ENCODE assay signal across 10 mouse cellular contexts in the genomic region with DNA sequence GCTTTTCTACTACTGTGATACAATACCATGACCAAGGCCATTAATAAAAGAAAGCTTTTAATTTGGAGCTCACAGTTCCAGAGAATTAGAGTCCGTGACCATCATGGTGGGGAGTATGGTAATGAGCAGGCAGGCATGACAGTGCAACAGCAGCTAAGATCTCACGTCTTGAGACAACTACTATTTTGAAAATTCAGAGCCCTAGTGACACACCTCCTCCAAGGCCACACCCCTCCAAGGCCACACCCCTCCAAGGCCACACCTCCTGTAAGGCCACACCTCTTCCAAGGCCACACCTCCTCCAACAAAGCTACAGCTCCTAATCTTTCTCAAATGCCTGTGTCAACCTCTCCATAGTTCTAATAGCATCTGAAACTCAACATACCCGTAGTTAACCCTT. TPM values are rescaled to one million over a fixed set of nuclear protein-coding genes. Genes with fewer than 3 reads are reported as not detected.
DNase-seq lines count a peak whose midpoint lies in the region; ATAC-seq and TF ChIP-seq lines count a peak whose summit lies in the region.
"Had no signal": no experiment of that assay in that cellular context is flagged by ENCODE, and none has a peak within 500 bp of the region (broad histone marks: within the 10 kb centered on the region; RNA-seq: fewer than 3 reads in every experiment).

No protein-coding gene starts in this region.

- H3K27ac ChIP-seq in hindbrain, embryonic 12.5 days = no peak overlapping the region
- H3K27ac ChIP-seq: embryonic facial prominence, embryonic 13.5 days; limb, embryonic 15.5 days had no signal

- H3K4me3 ChIP-seq in lung, adult 2 months (replicated peaks; ENCODE audit: extremely low read depth, low read depth, low read length) = no peak overlapping the region
- H3K4me3 ChIP-seq in hindbrain, embryonic 12.5 days = no peak overlapping the region
- H3K4me3 ChIP-seq: embryonic facial prominence, embryonic 13.5 days; limb, embryonic 15.5 days had no signal

- ATAC-seq in hindbrain, embryonic 12.5 days (ENCODE audit: low FRiP score) = no peak

- H3K9me3 ChIP-seq in hindbrain, embryonic 12.5 days (replicated peaks) = no peaks in the 10 kb centered on the region
- H3K9me3 ChIP-seq: embryonic facial prominence, embryonic 13.5 days had no signal

- peaks cover 11% of the 10 kb centered on the region for H3K36me3 ChIP-seq in hindbrain, embryonic 12.5 days

- H3K9ac ChIP-seq in hindbrain, embryonic 12.5 days = no peak overlapping the region
- H3K9ac ChIP-seq: embryonic facial prominence, embryonic 13.5 days; limb, embryonic 15.5 days had no signal

- 34% methylated on average over 3 of the region's 3 CpGs for WGBS in lung, adult 2 months
- 30% methylated on average over 3 of the region's 3 CpGs for WGBS in hindbrain, embryonic 12.5 days

- peak; percentile 22 for DNase-seq in urinary bladder, postnatal 25 days (ENCODE audit: low spot score)
- DNase-seq in urinary bladder, postnatal 10 days (ENCODE audit: low spot score) = no peak
- DNase-seq in adrenal gland, postnatal 36 days = peak; percentile 39 to 57
- DNase-seq in heart, postnatal 10 days = peak; percentile 17 to 57
- peak; percentile 26 for DNase-seq in lung, adult 2 months
- DNase-seq in testis, postnatal 14 days (ENCODE audit: low spot score) = peak; percentile 69
- no peak for DNase-seq in cerebellum, adult 8-10 months

- intact Hi-C loops in heart, postnatal 10 days (cut with DNase I) = no loop called here

- H3K27me3 ChIP-seq in hindbrain, embryonic 12.5 days = no peaks in the 10 kb centered on the region
- H3K27me3 ChIP-seq: embryonic facial prominence, embryonic 13.5 days; limb, embryonic 15.5 days had no signal

- no peak for TF ChIP-seq CTCF in lung, adult 2 months (IDR thresholded peaks at IDR 0.05; ENCODE audit: insufficient read depth, low read length)

- H3K4me1 ChIP-seq in lung, adult 2 months (ENCODE audit: control insufficient read depth, insufficient read depth, low read length) = no peaks in the 10 kb centered on the region
- H3K4me1 ChIP-seq in hindbrain, embryonic 12.5 days = 0 out of 2 replicates have a peak, but pooled peaks cover 2% of the 10 kb centered on the region

- no peak for TF ChIP-seq POLR2A in lung, adult 2 months (IDR thresholded peaks at IDR 0.05; ENCODE audit: borderline replicate concordance, extremely low read depth, low read depth, low read length)

- H3K4me2 ChIP-seq in hindbrain, embryonic 12.5 days (replicated peaks) = no peak overlapping the region
- H3K4me2 ChIP-seq: embryonic facial prominence, embryonic 13.5 days; limb, embryonic 15.5 days had no signal

RNA-seq across cellular contexts. Expression of gene Pdcd5, which starts 1.8 kb away (rescaled TPM):
- total RNA-seq in adrenal gland, postnatal 36 days (2021) = 10 to 100 TPM; 70.3 to 90.1 TPM
- total RNA-seq in heart, postnatal 10 days (2021) = 100 to 1,000 TPM; 101 to 104 TPM
- 33.1 and 45.9 TPM in 2 replicates for polyA plus RNA-seq in lung, adult 2 months (2012; rRNA removed)
- 257 and 263 TPM in 2 replicates for polyA plus RNA-seq in hindbrain, embryonic 12.5 days (2016; fragmentation: Nextera tagmentation; extraction: Ambion mirVana)

Comparison
In these comparisons a context has a peak if more than half of its experiments do, and no peak if none do; other contexts are left out.
1. DNase-seq: peak in urinary bladder, postnatal 25 days (single experiment), adrenal gland, postnatal 36 days (2 of 2), heart, postnatal 10 days (2 of 2), lung, adult 2 months (single experiment) and testis, postnatal 14 days (single experiment); none in urinary bladder, postnatal 10 days (single experiment) and cerebellum, adult 8-10 months (single experiment).